Mouse (Mus musculus) brain, embryonic 18.5 days (tissue): Measurements from ENCODE around the gene Pcsk5.
A peak's percentile ranks its signal among the peaks of the same experiment; 100 is the strongest.

ENCODE experiments used
- DNase-seq: peaks from one replicate; pipeline ENCODE4 v3.0.0-alpha.2; 2012; ENCODE audit warnings: low read depth, low spot score

The Pcsk5 gene

DNA sequence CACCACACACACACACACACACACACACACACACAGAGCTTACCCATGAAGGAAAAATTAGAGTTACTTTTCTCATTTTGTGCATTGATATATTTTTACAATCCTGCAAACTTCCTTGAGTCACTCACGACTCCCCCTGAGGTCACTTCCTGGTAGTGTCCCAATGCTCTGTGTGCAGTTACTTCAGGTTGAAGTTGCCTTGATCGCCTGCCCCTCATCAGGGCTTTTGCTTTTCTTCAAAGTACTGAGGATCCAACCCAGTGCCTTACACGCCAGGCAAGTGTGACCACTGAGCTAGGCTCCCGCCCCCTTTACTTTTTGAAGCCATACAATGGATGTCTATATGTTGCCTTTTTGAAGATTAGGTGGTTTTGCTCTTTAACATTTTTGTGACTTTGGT, 437.5 kb downstream of the Pcsk5 start:
- DNase-seq: no peak

DNA sequence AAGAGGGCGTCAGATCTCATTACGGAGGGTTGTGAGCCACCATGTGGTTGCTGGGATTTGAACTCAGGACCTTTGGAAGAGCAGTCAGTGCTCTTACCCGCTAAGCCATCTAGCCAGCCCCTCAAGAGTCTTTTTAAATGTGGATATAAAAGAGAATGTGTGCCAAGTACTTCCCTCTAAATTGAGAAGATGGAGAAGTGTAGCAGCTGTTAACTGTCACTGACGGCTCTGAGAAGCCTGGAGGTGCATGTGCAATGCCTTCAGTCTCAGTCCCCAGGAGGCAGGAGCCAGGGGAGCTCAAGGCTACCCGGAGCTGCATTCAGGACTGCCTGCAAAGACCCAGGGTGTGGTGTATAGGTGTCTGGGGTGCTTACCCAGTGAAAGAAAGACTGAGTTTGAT, 439.5 kb downstream of the Pcsk5 start:
- no peak for DNase-seq

DNA sequence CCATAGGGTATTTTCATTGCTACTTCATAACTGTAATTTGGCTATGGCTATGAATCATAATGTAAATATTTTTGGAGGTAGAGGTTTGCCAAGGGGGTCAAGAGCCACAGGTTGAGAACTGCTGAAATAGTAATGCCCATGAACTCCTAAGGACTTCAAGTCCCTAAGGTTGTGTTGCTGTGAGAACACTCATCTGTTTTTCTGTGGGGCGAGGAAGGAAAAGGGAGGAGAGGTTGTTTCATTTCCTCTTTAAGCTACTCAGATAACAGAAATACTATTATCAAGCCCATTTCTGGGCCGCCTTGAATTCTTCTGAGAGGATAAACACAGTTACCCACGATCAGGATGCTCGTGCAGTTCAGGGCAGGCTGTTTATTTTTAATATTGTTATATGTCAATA, 440.6 kb downstream of the Pcsk5 start:
- no peak for DNase-seq

DNA sequence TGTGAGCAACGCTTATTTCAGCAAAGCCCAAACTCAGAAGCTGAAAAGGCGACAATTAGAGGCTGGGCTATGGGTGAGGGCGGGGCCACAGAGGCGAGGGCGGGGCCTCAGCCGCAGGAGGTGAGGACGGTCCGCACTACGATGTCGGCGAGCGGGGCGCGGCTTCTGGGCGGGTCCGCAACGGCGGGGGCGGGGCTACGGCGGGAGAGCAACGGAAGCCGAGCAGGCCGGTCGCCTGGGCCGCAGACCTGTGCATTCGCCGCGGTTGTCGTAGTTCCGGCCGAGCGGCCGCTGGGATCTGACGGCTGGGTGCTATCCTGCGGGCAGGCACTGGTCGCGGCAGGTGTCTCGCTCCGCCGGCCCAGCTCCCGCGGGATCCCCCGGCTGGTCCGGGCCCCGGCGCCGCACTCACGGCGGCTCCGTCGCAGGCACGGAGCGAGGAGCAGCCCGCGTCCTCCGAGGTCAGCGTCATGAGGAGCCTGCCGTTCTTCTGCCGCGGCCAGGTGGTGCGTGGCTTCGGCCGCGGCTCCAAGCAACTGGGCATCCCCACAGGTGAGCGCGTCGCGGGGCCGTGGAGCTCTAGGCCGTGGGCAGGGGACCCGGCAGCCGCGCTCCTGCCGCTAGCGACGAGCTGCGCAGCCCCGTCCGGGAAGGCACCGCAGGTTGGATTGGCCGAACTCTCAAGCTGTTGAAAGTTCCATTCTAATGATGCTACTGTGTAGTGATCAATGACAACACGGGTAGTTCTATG, 443.4 kb downstream of the Pcsk5 start, which contains the start of gene Rfk:
Rfk (plus strand) TSS at position 203 of the 751 bp plus-strand sequence.
- DNase-seq: peak; percentile 64

DNA sequence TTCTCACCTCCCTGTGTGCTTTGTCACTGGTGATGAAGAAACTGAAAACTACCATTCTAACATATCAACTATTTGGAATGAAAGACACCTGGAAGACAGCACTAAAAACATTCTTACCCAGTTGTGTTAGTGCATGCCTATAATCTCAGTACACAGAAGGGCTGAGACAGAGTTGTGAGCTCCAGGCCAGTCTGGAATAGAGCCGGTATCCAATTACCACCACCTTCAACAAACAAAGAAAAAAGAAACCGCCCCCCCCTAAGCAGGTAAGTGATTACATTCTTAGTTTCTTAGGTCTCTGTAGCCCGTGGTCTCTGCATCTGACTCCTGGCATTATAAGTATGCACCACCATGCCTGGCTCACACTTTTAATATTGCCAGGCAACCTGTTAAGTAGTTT, 444.6 kb downstream of the Pcsk5 start:
- DNase-seq: no peak

DNA sequence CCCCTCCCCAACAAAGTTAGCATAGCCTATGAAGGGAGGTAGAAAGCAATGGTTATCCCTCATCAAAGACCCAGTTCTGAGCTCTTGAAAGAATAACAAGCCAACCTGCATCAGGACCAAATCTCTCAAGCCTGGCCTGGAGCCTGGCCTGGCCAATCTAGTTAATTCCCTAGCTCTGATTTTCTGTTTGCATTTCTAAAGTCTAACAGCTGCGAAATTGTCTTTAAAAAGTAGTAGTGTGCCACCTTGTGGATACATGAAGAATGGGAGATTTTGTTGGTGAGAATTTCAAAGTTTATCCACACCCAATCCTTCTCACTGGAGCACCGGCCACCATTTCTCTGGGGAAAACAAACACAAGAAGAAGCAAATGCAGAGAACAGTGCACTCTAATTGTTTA, 449.0 kb downstream of the Pcsk5 start:
- DNase-seq: no peak

DNA sequence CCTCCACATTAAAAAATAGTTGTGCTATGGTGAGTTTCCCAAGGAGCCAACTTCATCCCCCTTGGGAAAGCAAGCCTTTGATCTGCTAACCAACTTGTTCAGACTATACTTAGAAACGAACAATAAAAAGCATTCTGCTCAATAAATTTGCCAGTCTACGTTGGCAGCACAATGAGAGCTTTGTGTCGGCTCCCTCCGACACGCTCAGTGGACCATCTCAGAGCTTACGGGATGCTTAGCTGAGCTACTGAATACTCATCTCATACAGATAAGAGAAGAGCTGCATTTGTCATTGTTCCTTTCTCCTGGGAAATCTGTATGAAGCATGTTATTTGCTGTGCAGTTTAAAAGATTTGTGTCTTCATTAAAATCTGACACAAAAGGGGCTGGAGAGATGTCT, 451.0 kb downstream of the Pcsk5 start:
- DNase-seq: no peak

DNA sequence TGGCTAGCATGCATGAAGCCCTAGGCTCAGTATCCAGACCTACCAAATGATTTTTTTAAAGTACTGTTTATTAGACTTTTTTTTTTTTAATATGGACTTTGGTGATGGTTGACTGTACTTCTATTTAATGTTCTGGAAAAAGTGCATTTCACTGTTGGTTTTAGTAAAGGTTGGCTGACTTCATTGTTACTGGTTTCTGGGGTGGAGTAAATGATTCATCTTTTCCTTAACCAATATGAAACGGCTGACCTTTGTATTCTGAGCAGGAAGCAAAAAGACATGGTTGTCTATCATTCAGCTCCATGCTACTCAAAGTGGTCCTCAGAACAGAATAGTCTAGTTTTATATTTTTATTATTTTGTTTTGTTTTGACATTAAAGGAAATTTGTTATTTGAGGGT, 452.0 kb downstream of the Pcsk5 start:
- no peak for DNase-seq

DNA sequence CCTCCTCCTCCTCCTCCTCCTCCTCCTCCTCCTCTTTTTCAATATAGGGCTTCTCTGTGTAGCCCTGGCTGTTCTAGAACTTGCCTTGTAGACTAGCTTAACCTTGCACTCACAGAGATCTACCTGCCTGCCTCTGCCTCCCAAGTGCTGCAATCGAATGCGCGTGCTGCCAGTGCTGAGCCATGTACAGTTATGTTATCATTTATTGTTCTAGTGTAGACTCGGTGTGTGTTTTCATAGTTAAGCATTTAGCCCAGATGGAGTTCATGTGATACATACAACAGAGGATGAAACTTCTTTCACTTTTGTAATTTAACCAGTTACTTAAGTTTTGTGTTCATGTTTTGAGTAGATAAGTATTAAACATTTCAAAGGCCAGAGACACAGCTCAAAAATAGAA, 452.4 kb downstream of the Pcsk5 start:
- no peak for DNase-seq

DNA sequence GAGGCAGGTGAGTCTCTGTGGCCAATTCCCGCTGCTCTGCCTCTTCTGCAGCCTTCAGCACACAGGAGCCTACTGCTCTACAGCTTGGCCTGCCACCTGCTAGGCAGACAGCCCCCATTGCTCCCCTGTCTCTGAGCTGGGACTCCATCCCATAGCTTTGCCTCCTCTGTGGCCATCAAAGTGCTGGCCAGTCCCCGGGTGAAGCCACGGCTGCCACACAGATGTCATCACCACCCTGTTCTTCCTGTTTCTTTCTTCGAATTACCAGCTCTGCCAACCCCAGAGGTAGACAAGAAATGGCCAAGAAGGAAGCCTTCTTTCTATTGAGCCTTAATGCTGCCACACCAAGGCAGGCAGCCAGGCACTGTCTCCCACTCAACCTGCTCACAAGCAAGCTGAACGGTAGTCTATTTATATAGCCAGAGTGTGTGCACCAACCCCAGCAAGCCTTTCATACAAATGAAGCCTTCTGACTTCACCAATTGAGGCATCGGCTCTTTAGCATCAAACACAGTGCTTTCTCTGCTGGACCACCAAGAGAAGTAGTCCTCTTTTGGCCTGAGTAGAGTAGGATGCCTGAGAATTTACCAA, 454.5 kb downstream of the Pcsk5 start:
- DNase-seq: no peak
